Mouse (Mus musculus): ENCODE data around the gene Rbfox1. TPM values are rescaled to one million over a fixed set of nuclear protein-coding genes. Genes with fewer than 3 reads are reported as not detected.

Gene Rbfox1
- polyA plus RNA-seq, 1 experiment = not detected

DNA sequence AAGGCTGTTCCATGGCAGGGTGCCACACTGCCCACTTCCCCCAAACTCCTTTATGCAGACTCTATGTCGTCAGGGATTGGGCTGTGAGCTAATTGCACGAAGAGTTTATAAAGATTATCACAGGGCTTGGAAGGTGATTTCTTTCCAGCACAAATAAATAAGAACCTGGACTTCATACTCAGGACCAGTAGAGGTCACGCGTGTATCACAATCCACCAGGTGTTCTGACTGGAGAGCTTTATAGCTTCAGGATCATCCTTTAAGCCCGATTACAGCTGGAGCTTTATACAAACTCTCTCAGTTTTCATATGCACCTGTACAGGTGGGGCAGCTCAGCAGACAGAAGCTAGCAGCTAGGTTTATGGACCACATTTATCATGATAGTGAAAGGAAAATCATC lies 623.8 kb downstream of the Rbfox1 start:
- Histone ChIP-seq H3K27ac (ENCODE audit: insufficient read depth, low read length) (no peak overlapping the region), H3K9me3 (replicated peaks; ENCODE audit: control insufficient read depth, insufficient read depth, low read length, poor library complexity, severe bottlenecking) (no peaks in the 10 kb centered on the region), H3K36me3 (ENCODE audit: control insufficient read depth, insufficient read depth, low read length, poor library complexity, severe bottlenecking) (no peaks in the 10 kb centered on the region), H3K9ac (ENCODE audit: low read depth, poor library complexity, severe bottlenecking) (no peak overlapping the region), H3K4me1 (ENCODE audit: control insufficient read depth, insufficient read depth, low read length) (no peaks in the 10 kb centered on the region), H3K27me3 (ENCODE audit: control insufficient read depth, insufficient read depth, low read length, poor library complexity, severe bottlenecking) (no peaks in the 10 kb centered on the region), H3K4me3 (ENCODE audit: low read depth, low read length) (no peak overlapping the region)
- TF ChIP-seq EP300 (IDR thresholded peaks at IDR 0.05; ENCODE audit: insufficient read depth, low read depth, low read length) (no peak), POLR2A (IDR thresholded peaks at IDR 0.05; ENCODE audit: insufficient read depth, low read length) (no peak)

DNA sequence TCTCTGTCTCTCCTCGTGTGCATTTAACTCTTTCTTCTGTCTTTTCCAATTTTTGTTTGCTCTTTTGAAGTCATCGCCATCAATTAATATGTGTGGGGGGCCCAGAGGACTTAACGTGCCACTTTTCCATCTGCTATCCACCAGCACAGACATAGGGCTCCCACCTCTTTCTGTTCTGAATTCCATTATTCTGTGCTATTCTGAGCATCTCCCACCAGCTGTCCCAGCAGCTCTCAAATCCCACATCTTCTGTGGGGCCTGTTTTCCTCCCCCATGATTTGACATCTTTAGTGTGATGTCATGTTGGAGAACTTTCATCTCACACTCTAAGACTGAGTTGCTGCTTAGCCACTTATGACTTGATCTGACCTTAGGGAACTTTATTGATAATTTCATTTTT lies 634.3 kb downstream of the Rbfox1 start:
- TF ChIP-seq EP300 (IDR thresholded peaks at IDR 0.05; ENCODE audit: insufficient read depth, low read depth, low read length) = no peak
- no peak for TF ChIP-seq POLR2A (IDR thresholded peaks at IDR 0.05; ENCODE audit: insufficient read depth, low read length)
- no peaks in the 10 kb centered on the region for H3K4me1 ChIP-seq (ENCODE audit: control insufficient read depth, insufficient read depth, low read length)
- H3K27ac ChIP-seq (ENCODE audit: insufficient read depth, low read length) = no peak overlapping the region
- no peaks in the 10 kb centered on the region for H3K36me3 ChIP-seq (ENCODE audit: control insufficient read depth, insufficient read depth, low read length, poor library complexity, severe bottlenecking)
- H3K9me3 ChIP-seq (replicated peaks; ENCODE audit: control insufficient read depth, insufficient read depth, low read length, poor library complexity, severe bottlenecking) = no peaks in the 10 kb centered on the region
- H3K4me3 ChIP-seq (ENCODE audit: low read depth, low read length) = no peak overlapping the region
- no peak overlapping the region for H3K9ac ChIP-seq (ENCODE audit: low read depth, poor library complexity, severe bottlenecking)
- no peaks in the 10 kb centered on the region for H3K27me3 ChIP-seq (ENCODE audit: control insufficient read depth, insufficient read depth, low read length, poor library complexity, severe bottlenecking)

DNA sequence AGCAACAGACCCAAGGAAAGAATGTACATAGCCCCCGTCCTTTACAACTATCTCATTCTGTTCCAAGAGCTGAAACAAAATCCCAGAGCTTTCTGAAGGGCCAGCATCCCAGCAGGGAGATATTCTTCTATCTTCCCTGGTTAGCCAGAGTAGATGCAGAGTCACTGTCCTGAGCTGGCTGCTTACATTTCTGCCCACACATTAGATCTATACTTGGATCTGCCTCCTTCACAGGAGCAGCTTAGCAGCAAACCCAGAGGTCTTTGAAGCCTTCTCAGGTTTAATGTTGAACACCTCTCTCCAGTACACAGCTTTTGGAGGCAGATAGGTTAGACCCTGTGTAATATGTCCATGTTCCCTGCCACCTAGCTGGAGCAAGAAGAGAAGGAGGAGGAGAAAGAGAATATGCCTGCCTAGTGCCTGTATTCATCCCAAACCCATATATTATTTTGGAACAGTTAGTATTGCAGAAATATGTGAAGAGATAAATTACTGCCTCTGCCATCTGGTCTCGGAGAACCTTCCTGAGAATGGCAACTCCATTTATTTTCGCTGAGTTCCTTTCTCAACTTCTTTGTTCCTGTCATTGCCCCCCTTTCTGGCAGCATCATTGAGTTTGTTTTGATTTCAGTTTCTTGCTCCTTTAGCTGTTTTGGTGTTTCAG lies 640.5 kb downstream of the Rbfox1 start:
- Histone ChIP-seq H3K4me3 (ENCODE audit: low read depth, low read length) (no peak overlapping the region), H3K36me3 (ENCODE audit: control insufficient read depth, insufficient read depth, low read length, poor library complexity, severe bottlenecking) (no peaks in the 10 kb centered on the region), H3K27me3 (ENCODE audit: control insufficient read depth, insufficient read depth, low read length, poor library complexity, severe bottlenecking) (no peaks in the 10 kb centered on the region), H3K9me3 (replicated peaks; ENCODE audit: control insufficient read depth, insufficient read depth, low read length, poor library complexity, severe bottlenecking) (no peaks in the 10 kb centered on the region), H3K4me1 (ENCODE audit: control insufficient read depth, insufficient read depth, low read length) (no peaks in the 10 kb centered on the region), H3K9ac (ENCODE audit: low read depth, poor library complexity, severe bottlenecking) (no peak overlapping the region), H3K27ac (ENCODE audit: insufficient read depth, low read length) (no peak overlapping the region)
- TF ChIP-seq CTCF (IDR thresholded peaks at IDR 0.05; ENCODE audit: low read depth, low read length) = no peak
- no peak for TF ChIP-seq POLR2A (IDR thresholded peaks at IDR 0.05; ENCODE audit: insufficient read depth, low read length)
- no peak for TF ChIP-seq EP300 (IDR thresholded peaks at IDR 0.05; ENCODE audit: insufficient read depth, low read depth, low read length)

DNA sequence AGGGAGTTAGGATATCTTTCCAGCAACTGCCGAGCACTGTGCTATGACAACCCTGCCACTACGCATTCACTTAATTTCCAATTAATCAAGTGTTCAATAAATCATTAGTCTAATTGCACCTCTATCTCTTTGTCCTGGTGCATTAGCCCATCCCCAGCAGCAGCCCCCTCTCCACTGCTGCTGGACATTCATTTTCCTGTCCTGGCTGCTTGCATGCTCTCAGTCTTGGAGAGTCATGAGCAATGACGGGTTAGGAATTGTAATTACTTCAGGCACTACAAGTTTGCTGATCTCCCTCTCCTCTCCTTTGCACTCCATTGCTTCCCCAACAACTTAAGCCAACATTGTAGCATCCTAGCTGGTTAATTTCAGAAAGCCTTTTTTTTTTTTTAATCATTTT lies 646.3 kb downstream of the Rbfox1 start:
- no peak overlapping the region for H3K9ac ChIP-seq (ENCODE audit: low read depth, poor library complexity, severe bottlenecking)
- no peak overlapping the region for H3K4me3 ChIP-seq (ENCODE audit: low read depth, low read length)
- no peaks in the 10 kb centered on the region for H3K4me1 ChIP-seq (ENCODE audit: control insufficient read depth, insufficient read depth, low read length)
- H3K36me3 ChIP-seq (ENCODE audit: control insufficient read depth, insufficient read depth, low read length, poor library complexity, severe bottlenecking) = no peaks in the 10 kb centered on the region
- H3K27me3 ChIP-seq (ENCODE audit: control insufficient read depth, insufficient read depth, low read length, poor library complexity, severe bottlenecking) = no peaks in the 10 kb centered on the region
- no peaks in the 10 kb centered on the region for H3K9me3 ChIP-seq (replicated peaks; ENCODE audit: control insufficient read depth, insufficient read depth, low read length, poor library complexity, severe bottlenecking)
- no peak overlapping the region for H3K27ac ChIP-seq (ENCODE audit: insufficient read depth, low read length)
- TF ChIP-seq POLR2A (IDR thresholded peaks at IDR 0.05; ENCODE audit: insufficient read depth, low read length) (no peak), CTCF (IDR thresholded peaks at IDR 0.05; ENCODE audit: low read depth, low read length) (no peak)

DNA sequence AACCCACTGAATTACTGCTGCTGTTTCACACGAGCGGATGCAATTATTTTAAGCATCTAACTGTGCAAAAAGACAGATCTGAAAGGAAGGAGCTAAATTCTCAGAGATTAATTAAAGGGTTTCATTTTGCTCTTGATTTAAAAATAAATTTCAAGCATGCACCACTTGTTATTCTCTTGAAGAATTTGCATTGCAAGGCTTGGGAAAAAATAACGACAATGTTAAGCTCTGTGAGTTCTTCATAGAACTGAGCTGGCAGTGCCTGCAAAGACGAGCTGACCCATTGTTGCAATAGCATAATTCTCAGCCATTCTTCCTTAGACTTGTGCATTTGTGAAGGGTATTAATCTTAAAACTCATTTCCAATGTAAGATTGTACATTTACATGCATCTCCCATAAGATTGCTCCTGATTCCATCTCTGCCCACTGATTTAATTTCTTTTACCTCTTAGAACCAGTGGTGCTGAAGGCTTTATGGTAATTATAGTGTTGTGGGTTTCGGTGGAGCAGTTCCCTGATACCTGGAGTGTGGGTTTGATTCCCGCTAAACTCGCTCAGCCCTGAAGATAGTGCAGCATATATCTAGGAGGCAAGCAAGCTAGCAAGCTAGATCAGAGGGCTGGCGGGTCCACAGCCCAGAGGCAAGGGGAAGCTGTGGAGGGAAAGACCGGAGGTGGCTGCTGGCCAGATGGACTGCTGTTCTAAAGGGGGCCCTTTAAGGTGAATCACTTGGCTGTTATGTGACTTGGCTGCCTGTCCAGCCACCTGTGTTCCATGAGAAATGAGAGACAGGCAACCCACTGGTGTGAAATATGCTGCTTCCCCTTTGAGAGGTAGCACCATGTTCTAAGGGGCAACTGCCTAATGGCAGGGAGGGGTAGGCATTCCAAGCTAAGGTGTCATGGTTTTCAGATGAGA lies 647.2 kb downstream of the Rbfox1 start:
- Histone ChIP-seq H3K9me3 (replicated peaks; ENCODE audit: control insufficient read depth, insufficient read depth, low read length, poor library complexity, severe bottlenecking) (no peaks in the 10 kb centered on the region), H3K36me3 (ENCODE audit: control insufficient read depth, insufficient read depth, low read length, poor library complexity, severe bottlenecking) (no peaks in the 10 kb centered on the region), H3K4me3 (ENCODE audit: low read depth, low read length) (no peak overlapping the region), H3K27me3 (ENCODE audit: control insufficient read depth, insufficient read depth, low read length, poor library complexity, severe bottlenecking) (no peaks in the 10 kb centered on the region), H3K27ac (ENCODE audit: insufficient read depth, low read length) (no peak overlapping the region), H3K9ac (ENCODE audit: low read depth, poor library complexity, severe bottlenecking) (no peak overlapping the region), H3K4me1 (ENCODE audit: control insufficient read depth, insufficient read depth, low read length) (no peaks in the 10 kb centered on the region)
- no peak for TF ChIP-seq EP300 (IDR thresholded peaks at IDR 0.05; ENCODE audit: insufficient read depth, low read depth, low read length)
- TF ChIP-seq CTCF (IDR thresholded peaks at IDR 0.05; ENCODE audit: low read depth, low read length) = no peak
- TF ChIP-seq POLR2A (IDR thresholded peaks at IDR 0.05; ENCODE audit: insufficient read depth, low read length) = no peak

DNA sequence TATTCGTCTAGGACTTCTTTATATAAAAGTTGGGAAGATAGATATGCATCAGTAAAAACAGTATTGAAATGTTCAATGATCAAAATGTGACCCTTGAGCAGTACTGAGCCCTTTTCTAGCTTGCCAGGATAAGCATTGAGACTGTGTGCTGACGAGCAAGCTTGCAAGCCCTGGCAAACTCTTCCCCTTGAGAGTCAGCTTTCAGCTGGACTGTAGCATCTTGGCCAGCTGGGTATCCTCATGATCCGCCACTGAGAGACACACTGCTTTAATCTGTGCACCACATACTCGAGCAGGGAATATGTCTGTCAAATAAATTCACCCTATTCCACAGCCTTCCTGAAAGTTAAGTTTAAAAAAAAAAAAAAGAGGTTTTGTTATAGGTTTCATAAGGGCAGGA lies 670.6 kb downstream of the Rbfox1 start:
- Histone ChIP-seq H3K27ac (ENCODE audit: insufficient read depth, low read length) (no peak overlapping the region), H3K9me3 (replicated peaks; ENCODE audit: control insufficient read depth, insufficient read depth, low read length, poor library complexity, severe bottlenecking) (no peaks in the 10 kb centered on the region), H3K4me3 (ENCODE audit: low read depth, low read length) (no peak overlapping the region), H3K4me1 (ENCODE audit: control insufficient read depth, insufficient read depth, low read length) (no peaks in the 10 kb centered on the region), H3K36me3 (ENCODE audit: control insufficient read depth, insufficient read depth, low read length, poor library complexity, severe bottlenecking) (no peaks in the 10 kb centered on the region), H3K9ac (ENCODE audit: low read depth, poor library complexity, severe bottlenecking) (no peak overlapping the region), H3K27me3 (ENCODE audit: control insufficient read depth, insufficient read depth, low read length, poor library complexity, severe bottlenecking) (no peaks in the 10 kb centered on the region)
- no peak for TF ChIP-seq EP300 (IDR thresholded peaks at IDR 0.05; ENCODE audit: insufficient read depth, low read depth, low read length)
- no peak for TF ChIP-seq CTCF (IDR thresholded peaks at IDR 0.05; ENCODE audit: low read depth, low read length)
- TF ChIP-seq POLR2A (IDR thresholded peaks at IDR 0.05; ENCODE audit: insufficient read depth, low read length) = no peak
